Mouse (Mus musculus) hindbrain, embryonic 16.5 days (tissue): ENCODE data around the gene Ctf2. TPM values are rescaled to one million over a fixed set of nuclear protein-coding genes. Genes with fewer than 3 reads are reported as not detected.
A peak's percentile ranks its signal among the peaks of the same experiment; 100 is the strongest.

Source experiments
- ATAC-seq: fragments of 200-750 bp; cut with Nextera tagmentation; 2 replicates; pipeline ENCODE4 v1.8.0; 2017; ENCODE audit warnings: moderate TSS enrichment, moderate library complexity
- H3K27ac ChIP-seq: fragments of 300-500 bp; sonication (generic); 2 replicates; pipeline ENCODE4 v1.5.1; 2014; ENCODE audit warnings: low read depth, mild to moderate bottlenecking, control low read depth, low read length, moderate library complexity
- H3K27me3 ChIP-seq: fragments of 300-500 bp; sonication (generic); replicated peaks from 2 replicates; pipeline ENCODE4 v1.6.1; 2014; ENCODE audit warnings: low read length; ENCODE audit not compliant: control insufficient read depth, insufficient read depth
- H3K36me3 ChIP-seq: fragments of 300-500 bp; sonication (generic); 2 replicates; pipeline ENCODE4 v1.6.1; 2014; ENCODE audit warnings: mild to moderate bottlenecking, low read length, moderate library complexity, mixed read lengths; ENCODE audit not compliant: control insufficient read depth, insufficient read depth
- H3K4me1 ChIP-seq: fragments of 300-500 bp; sonication (generic); 2 replicates; pipeline ENCODE4 v1.6.1; 2014; ENCODE audit warnings: low read depth, low read length; ENCODE audit not compliant: control insufficient read depth, insufficient read depth
- H3K4me2 ChIP-seq: fragments of 300-500 bp; sonication (generic); 2 replicates; pipeline ENCODE4 v1.6.1; 2014; ENCODE audit warnings: mild to moderate bottlenecking, low read length, control low read depth, moderate library complexity
- H3K4me3 ChIP-seq: fragments of 300-500 bp; sonication (generic); 2 replicates; pipeline ENCODE4 v1.5.1; 2014; ENCODE audit warnings: mild to moderate bottlenecking, low read length, control low read depth, moderate library complexity
- H3K9ac ChIP-seq: fragments of 300-500 bp; sonication (generic); 2 replicates; pipeline ENCODE4 v1.6.1; 2014; ENCODE audit warnings: low read depth, mild to moderate bottlenecking, control low read depth, low read length, moderate library complexity
- H3K9me3 ChIP-seq: fragments of 300-500 bp; sonication (generic); 2 replicates; pipeline ENCODE4 v1.6.1; 2014; ENCODE audit warnings: mild to moderate bottlenecking, low read length, moderate library complexity; ENCODE audit not compliant: control insufficient read depth
- WGBS: fragments of 180-500 bp; shearing (Covaris S2); extraction: QIAGEN DNeasy Blood & Tissue Kit; methylation state at CpG from one replicate; pipeline ENCODE4 v1.1.7; 2014; 5-methylcytosine and 5-hydroxymethylcytosine counted together
- polyA plus RNA-seq: library from polyadenylated mRNA; unstranded; fragments of >200 nt; fragmentation: Nextera tagmentation; extraction: Ambion mirVana; gene quantifications from 2 replicates; pipeline ENCODE4 v1.2.1, GENCODE M21; 2015

Ctf2 gene
- polyA plus RNA-seq, 1 experiment from 2014 or later = 0.20 TPM

- Histone ChIP-seq H3K9me3 (no peaks in the 10 kb centered on the region), H3K36me3 (peaks cover 6% of the 10 kb centered on the region; the same call in 1 of the 2 replicates), H3K4me3 (peak overlapping the region; percentile 80), H3K4me1 (peaks cover 22% of the 10 kb centered on the region), H3K27me3 (no peaks in the 10 kb centered on the region), H3K4me2 (peak overlapping the region; percentile 69), H3K27ac (peak overlapping the region; percentile 95; the same call in 1 of the 2 replicates), H3K9ac (peak overlapping the region; percentile 94)
- ATAC-seq = no peak
- 78% methylated on average over 5 of the region's 5 CpGs for WGBS
Observed at GRCm38 (mm10) chr7:127709261-127709979, 22.5 kb downstream of the Ctf2 start.

DNA sequence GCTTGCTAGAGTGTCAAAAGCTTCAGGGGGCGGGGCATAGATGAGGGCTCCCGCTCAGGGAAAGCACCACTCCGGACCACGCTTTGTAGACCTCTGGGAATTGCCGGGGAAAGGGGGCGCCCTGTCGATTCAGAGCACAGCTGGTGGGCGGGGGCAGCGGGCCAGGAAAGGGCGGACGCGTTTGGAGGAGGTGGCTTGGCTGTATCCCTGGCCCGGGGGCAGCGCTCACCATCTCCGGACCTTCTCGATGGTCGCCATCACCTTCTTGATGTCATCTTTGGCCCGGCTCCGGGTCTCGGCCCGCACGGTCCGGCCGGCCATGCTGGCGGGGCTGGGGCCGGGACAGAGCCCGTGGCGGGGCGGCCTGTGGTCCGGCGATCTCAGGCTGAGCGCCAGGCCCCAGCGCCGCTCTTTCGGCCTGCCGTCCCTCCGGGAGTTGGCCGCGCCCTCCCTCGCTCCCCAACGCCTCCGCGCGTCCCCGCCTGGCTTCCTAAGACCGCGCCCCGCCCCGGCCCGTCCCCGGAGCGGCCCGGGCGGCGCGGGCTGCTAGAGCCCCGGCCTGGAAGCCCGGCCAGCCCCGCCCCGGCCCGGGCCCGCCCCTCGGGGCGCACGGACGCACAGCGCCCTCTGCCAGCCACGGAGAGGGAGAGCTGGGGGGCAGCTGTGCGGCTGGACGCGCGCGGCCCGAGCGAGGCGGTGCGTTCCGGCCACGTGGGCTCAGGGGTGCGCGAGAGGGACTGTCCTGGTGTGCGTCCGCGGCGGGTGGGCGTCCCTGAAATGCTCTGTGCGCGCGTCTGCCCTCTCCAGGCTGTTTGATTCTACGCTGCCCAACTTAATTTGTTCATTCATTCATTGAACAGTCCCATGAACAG is 23.5 kb downstream of the Ctf2 start, which contains the start of gene Bcl7c:
Gene Bcl7c (minus strand): TSS at position 727 of the 872 bp plus-strand sequence.
- Histone ChIP-seq H3K27ac (peak within 1 kb of the TSS; percentile 95), H3K27me3 (no peaks in the 10 kb centered on the region), H3K4me2 (peak within 1 kb of the TSS; percentile 69), H3K9me3 (no peaks in the 10 kb centered on the region), H3K4me3 (peak within 1 kb of the TSS; percentile 80), H3K4me1 (peaks cover 22% of the 10 kb centered on the region), H3K9ac (peak within 1 kb of the TSS; percentile 94), H3K36me3 (peaks cover 6% of the 10 kb centered on the region; the same call in 1 of the 2 replicates)
- WGBS = 0% methylated on average over 48 of the region's 90 CpGs
- peak; percentile 88 for ATAC-seq

DNA sequence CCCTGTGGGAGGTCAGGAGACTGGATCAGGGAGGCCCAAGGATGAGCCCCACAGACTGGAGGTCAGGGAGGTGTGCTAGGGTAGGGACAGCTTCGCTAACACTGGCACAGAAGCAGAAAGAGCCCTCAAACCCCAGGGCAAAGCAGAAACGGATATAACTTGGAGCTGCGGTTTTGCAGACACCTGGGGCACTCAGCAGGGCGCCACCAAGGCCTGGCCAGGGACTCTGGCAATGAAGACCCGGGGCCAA is 24.1 kb downstream of the Ctf2 start:
- H3K36me3 ChIP-seq = peaks cover 10% of the 10 kb centered on the region; the same call in 1 of the 2 replicates
- peak overlapping the region; percentile 95 for H3K27ac ChIP-seq
- H3K4me2 ChIP-seq = peak overlapping the region; percentile 69
- H3K9me3 ChIP-seq = no peaks in the 10 kb centered on the region
- peak overlapping the region; percentile 94 for H3K9ac ChIP-seq
- ATAC-seq = peak; percentile 2; the same call in 1 of the 2 replicates
- H3K27me3 ChIP-seq = no peaks in the 10 kb centered on the region
- peak overlapping the region; percentile 80 for H3K4me3 ChIP-seq
- WGBS = 0% methylated on average over 5 of the region's 5 CpGs
- peaks cover 22% of the 10 kb centered on the region for H3K4me1 ChIP-seq

DNA sequence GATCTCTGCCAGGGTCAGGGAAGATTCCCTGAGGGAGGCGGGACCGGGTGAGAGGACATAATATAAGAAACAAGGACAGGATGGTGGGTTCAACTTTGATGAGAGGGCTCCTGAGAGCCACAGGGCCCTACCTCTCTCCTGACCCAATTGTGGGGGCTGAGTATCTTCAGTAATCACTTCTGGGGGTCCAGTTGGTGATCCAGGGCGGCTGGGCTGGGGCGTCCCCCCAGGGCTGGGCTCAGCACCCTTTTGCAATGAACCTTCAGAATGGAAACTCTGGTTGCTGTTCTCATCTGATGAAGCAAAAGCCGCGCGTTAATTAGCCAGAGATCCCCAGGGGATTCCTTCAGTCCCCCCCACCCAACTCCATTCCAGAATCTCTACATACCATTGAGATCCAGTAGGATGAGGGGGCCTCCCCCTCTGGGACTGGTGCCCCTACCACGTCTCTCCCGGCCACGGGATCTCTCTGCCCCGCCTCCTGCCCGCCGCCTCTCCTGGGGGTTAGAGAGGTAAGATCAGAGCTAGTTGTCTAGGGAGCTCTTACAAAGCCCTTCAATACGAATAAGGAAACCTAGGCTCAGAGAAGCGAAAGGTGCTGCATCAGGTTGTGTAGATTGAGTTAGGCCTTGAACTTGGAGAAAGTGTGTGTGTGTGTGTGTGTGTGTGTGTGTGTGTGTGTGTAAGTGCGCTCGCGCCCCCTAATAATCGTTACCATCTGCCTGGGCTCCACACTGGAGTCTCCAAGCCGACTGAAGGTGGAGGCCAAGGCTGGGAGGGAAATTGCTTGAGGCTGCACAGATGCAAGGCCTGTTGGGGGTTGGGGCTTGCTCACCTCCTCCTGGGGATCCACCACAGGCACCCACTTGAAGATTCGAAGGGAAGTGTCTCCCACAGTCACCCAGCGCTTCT is 24.7 kb downstream of the Ctf2 start:
- ATAC-seq = no peak
- H3K4me2 ChIP-seq = peak overlapping the region; percentile 69
- peak overlapping the region; percentile 94 for H3K9ac ChIP-seq
- H3K36me3 ChIP-seq = peaks cover 11% of the 10 kb centered on the region; the same call in 1 of the 2 replicates
- no peaks in the 10 kb centered on the region for H3K9me3 ChIP-seq
- peaks cover 18% of the 10 kb centered on the region for H3K4me1 ChIP-seq
- H3K27me3 ChIP-seq = no peaks in the 10 kb centered on the region
- H3K27ac ChIP-seq = peak overlapping the region; percentile 95
- WGBS = 26% methylated on average over 22 of the region's 22 CpGs
- peak overlapping the region; percentile 80 for H3K4me3 ChIP-seq

DNA sequence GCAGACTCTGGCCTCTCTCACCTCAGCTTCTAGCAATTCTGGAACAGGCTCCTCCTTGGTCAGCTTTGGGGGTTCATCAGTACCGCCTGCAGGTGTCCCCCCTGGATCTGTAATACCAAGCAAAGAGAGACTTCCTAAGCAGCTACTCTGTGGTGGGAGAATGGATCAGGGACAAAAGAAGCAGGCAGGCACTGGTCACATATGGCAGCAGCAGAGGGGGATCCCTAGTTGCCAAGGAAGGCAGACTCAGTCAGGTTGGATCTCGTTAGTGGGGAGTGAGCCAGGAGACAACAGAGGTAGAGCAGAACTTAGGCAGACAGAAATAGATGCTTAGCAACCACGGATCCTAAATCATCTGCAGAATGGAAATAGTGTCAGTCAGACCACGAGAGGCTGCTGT is 26.3 kb downstream of the Ctf2 start:
- Histone ChIP-seq H3K36me3 (peaks cover 11% of the 10 kb centered on the region; the same call in 1 of the 2 replicates), H3K4me1 (peaks cover 18% of the 10 kb centered on the region), H3K27me3 (no peaks in the 10 kb centered on the region), H3K27ac (peak overlapping the region; percentile 26; the same call in 1 of the 2 replicates), H3K9ac (no peak overlapping the region), H3K4me2 (no peak overlapping the region), H3K4me3 (no peak overlapping the region), H3K9me3 (no peaks in the 10 kb centered on the region)
- 63% methylated on average over 4 of the region's 4 CpGs for WGBS
- ATAC-seq = no peak

- H3K36me3 ChIP-seq = peaks cover 16% of the 10 kb centered on the region; the same call in 1 of the 2 replicates
- H3K9ac ChIP-seq = no peak overlapping the region
- no peaks in the 10 kb centered on the region for H3K9me3 ChIP-seq
- H3K4me3 ChIP-seq = no peak overlapping the region
- H3K27me3 ChIP-seq = no peaks in the 10 kb centered on the region
- WGBS = 82% methylated on average over 6 of the region's 6 CpGs
- no peak for ATAC-seq
- H3K4me2 ChIP-seq = no peak overlapping the region
- H3K4me1 ChIP-seq = peaks cover 18% of the 10 kb centered on the region
- H3K27ac ChIP-seq = no peak overlapping the region
Observed at GRCm38 (mm10) chr7:127704598-127704997, 27.4 kb downstream of the Ctf2 start.

DNA sequence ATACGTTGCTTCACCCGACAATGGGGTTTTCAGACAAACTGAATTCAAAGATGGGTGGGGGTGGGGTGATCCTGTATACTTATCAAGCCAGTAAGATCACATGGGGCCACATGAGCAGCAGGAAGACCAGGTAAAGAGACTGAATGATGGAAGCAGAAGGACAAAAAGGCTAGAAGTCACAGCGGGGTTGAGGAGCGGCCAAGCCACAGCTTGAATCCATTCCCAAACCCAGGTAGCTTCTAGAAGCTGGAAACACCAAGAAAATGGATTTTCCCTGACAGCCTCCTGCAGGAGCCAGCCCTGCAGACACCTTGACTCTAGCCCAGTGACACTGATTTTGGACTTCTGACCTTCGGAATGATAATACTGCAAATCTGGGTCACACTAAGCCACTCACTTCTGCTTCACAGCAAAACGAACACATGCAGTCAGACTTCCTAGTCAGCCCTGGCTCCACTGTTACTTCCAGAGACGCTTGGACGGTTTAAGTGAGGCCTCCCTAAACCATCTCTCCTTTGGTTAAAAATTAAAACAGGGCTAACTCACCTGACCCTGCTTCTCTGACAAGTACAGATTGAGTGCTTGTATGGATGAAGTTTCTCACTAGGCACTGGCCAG is 28.3 kb downstream of the Ctf2 start:
- H3K4me1 ChIP-seq = peaks cover 12% of the 10 kb centered on the region
- H3K9ac ChIP-seq = no peak overlapping the region
- H3K9me3 ChIP-seq = no peaks in the 10 kb centered on the region
- no peak overlapping the region for H3K4me3 ChIP-seq
- peaks cover 20% of the 10 kb centered on the region; the same call in 1 of the 2 replicates for H3K36me3 ChIP-seq
- no peaks in the 10 kb centered on the region for H3K27me3 ChIP-seq
- H3K27ac ChIP-seq = no peak overlapping the region
- no peak overlapping the region for H3K4me2 ChIP-seq
- 95% methylated on average over 8 of the region's 8 CpGs for WGBS
- ATAC-seq = no peak

DNA sequence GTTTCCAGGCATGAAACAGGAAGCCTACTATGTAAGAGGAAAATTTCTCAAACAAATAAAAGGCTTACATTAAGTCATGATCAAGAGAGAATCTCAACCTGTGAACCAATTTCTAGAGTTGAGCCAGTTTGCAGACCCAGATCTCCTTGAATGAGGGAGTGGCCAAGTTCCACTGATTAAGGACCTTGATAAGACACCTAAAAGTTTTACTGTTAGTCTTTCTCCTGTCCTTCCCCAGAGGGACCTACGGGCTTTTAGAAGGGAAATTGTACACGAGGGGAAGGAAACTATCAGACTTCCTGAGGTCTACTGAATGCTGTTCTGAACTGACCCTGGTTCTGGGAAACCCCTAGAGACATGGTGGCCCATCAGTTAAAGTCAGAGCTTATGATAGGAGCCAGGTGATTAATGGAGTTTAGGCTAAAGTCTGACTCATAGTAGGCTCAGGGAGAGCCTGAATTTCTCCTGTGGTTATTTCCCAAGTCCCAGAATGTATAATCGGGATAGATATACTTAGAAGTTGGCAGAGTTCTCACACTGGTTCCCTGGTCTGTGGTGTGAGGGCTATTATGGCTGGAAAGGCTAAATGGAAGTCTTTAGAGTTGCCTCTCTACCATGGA is 31.1 kb downstream of the Ctf2 start:
- no peak overlapping the region for H3K9ac ChIP-seq
- H3K27ac ChIP-seq = no peak overlapping the region
- no peaks in the 10 kb centered on the region for H3K27me3 ChIP-seq
- peaks cover 18% of the 10 kb centered on the region; the same call in 1 of the 2 replicates for H3K36me3 ChIP-seq
- ATAC-seq = no peak
- no peak overlapping the region for H3K4me2 ChIP-seq
- no peaks in the 10 kb centered on the region for H3K9me3 ChIP-seq
- H3K4me1 ChIP-seq = no peaks in the 10 kb centered on the region
- WGBS = 89% methylated on average over 3 of the region's 3 CpGs
- H3K4me3 ChIP-seq = no peak overlapping the region
